Mouse (Mus musculus) bone marrow macrophage, adult 2 months (primary cell): ENCODE results near the gene Slc22a21.

ENCODE experiments used
- CTCF ChIP-seq: IDR thresholded peaks from 2 replicates; pipeline ENCODE4 v1.5.1; 2012; ENCODE audit warnings: low read depth, mild to moderate bottlenecking, low read length, moderate library complexity
- POLR2A ChIP-seq: IDR thresholded peaks from 2 replicates; pipeline ENCODE4 v1.6.1; 2012; ENCODE audit warnings: mild to moderate bottlenecking, low read depth, low read length, borderline replicate concordance

- no peak for TF ChIP-seq CTCF
- TF ChIP-seq POLR2A: no peak
Observed at GRCm38 (mm10) chr11:53900991-53901390, 79.1 kb downstream of the Slc22a21 start.
